Mouse (Mus musculus) adrenal gland, postnatal 36 days (tissue): ENCODE results near the gene Fut8. TPM values are rescaled to one million over a fixed set of nuclear protein-coding genes. Genes with fewer than 3 reads are reported as not detected.

ENCODE experiments used
- DNase-seq, 2 experiments: peaks; one replicate each; pipeline ENCODE4 v3.0.0; 2021; ENCODE audit warnings: mixed read lengths in 1 of 2
- long read RNA-seq, 2 experiments: library from polyadenylated mRNA; stranded (forward); transcript quantifications; one replicate each; pipeline ENCODE4 v2.0.0; 2021; ENCODE audit warnings: borderline sequencing depth in 2 of 2
- total RNA-seq, 2 experiments: library from RNA; stranded (reverse); gene quantifications; 2 replicates each; pipeline ENCODE4 v1.2.3; 2021

Fut8 gene
- total RNA-seq, result 10 to 100 TPM; 39.2 to 43.0 TPM
- long read RNA-seq, experiment 1, transcript Fut8-201 (12 exons, 3,358 nt), result major isoform, 5 of 12 reads
- long read RNA-seq, experiment 1, partial matches to known transcripts, result 1 of 12 reads
- long read RNA-seq, experiment 1, other reads (novel, unspliced or antisense), result 4 of 12 reads
- long read RNA-seq, experiment 2, partial matches to known transcripts, result 1 of 10 reads
- long read RNA-seq, experiment 2, other reads (novel, unspliced or antisense), result 4 of 10 reads

- peak; percentile 95 for DNase-seq
Measured at GRCm38 (mm10) chr12:77237950-77238530, at the start of gene Fut8. Gene Fut8 (plus strand): TSS chr12:77238125.

DNA sequence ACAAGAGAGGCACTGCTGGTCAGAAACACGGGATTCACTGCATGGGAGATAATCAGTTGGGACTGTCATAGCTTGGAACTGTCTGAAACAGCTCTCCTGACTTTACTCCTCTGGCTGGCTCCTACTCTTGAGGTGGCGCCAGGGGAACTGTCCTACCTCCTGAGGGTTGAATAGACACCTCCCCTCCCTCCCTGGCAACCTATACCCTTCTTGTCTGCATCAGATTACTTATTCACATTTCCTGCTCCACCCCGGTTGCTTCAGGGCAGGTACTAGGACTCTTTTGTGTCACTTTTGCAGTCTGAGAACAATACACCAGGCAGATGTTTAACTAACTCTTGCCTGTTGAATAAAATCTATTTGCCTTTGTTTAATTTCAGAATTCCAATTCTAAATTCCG is 48.8 kb upstream of the Fut8 start:
- no peak for DNase-seq

- no peak for DNase-seq
Measured at GRCm38 (mm10) chr12:77189933-77190446, 47.9 kb upstream of the Fut8 start.

GRCm38 (mm10) chr12:77191478-77192271 is 46.2 kb upstream of the Fut8 start:
- DNase-seq, result no peak

DNA sequence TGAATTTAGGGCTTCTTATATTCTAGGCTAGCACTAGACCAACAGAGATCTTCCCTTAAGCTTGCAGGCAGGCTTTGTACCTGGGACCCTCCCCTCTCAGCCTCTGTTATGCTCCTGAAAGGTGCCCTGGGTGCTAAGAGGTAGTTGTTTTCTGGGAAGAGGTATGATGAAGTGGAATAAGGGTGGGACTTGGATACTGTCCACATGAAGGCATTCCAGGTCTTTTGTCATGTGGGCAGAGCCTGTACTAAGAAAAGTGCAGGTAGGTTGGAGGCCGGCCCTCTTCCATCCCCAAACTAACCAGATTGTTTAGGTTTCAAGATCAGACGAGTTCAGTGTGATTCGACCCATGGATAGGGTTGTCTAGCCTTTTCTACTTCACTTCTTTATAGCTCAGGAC is 45.2 kb upstream of the Fut8 start:
- no peak for DNase-seq

- DNase-seq, result no peak
Measured at GRCm38 (mm10) chr12:77193225-77193716, 44.7 kb upstream of the Fut8 start.

DNA sequence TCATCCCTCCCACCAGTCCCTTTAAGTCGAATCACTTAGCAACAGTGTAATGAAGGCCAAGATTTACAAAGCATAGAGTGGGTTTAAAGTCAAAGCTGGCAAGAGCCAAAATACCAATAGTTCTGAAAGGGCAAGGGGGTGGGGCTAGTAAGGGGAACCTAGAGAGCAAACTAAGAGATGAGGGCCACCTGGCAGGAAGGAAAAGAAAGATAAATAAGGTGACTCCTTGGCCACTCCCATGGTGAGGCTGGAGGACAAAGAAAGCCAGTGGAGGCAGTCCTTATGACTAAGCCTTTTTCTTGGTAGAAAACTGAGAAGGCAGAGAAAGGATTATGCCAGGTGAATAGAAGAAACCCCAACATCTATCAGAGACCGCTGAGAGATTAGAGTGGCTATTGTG is 42.9 kb upstream of the Fut8 start:
- no peak for DNase-seq

DNA sequence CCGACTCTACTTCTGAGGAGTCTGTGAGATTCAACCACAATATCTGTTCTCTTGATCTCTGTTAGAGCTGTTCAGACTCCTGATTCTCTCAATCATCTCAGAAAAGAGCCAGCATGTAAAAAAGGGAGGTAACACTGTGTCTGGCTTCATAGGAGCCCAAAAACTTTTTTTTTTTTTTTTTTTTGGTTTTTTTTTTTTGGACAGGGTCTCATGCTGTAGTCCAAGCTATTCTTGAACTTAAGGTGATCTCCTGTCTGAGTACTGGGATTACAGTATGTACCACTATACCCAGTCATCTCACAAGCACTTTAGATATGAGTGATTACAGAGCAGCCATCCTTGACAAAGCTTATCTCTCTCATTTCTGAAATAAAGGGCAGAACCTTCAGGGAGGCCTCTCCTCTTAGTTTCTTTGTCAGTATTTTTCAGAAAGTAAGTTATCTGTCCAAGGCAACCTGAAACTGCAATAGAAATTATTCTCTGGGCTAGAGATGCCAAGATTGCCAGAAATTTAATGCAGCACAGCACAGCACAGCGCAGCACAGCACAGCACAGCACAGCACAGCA is 41.3 kb upstream of the Fut8 start:
- DNase-seq, result no peak

DNA sequence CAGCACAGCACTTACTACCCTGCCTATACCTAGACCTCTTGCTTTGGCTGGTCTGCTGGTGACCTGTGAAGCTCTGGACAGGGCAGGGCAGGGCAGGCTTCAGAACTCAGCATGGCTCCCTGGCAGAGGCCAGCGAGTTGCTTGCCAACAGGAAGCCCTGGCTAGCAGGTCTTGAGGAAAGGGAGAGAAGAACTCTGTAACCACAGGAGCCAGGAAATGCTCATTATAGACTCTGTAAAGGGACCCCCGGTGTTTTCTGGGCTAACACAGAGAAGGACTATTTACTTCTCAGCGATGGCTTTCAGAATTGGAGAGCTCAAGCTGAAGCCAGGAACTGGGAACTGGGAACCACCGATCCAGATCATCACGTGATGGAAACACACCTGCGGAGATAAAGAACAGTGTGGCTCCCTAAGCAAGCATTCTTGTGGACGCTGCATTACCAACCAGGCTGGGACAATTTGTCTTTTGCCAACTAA is 40.8 kb upstream of the Fut8 start:
- DNase-seq, result peak in 1 of 2 experiments; percentile 27

DNA sequence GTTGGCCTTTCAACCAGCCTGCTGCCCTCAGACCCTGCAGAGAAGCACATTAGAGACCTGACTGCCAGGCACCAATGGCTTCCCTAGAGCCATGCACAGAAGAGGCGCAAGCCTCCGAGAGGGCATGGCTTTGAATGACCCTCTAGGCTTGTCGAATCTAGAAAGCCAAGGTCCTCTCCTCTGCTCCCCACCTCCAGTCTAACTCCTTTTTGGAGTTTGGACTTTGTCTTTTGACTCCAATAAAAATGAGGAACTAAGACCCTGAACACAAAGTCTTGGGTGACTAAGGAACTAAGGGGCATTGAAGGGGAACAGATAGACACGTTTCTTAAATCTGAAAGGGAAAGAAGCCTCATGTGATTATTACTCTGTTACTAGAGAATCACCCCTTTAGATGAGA is 39.7 kb upstream of the Fut8 start:
- DNase-seq, result no peak

DNA sequence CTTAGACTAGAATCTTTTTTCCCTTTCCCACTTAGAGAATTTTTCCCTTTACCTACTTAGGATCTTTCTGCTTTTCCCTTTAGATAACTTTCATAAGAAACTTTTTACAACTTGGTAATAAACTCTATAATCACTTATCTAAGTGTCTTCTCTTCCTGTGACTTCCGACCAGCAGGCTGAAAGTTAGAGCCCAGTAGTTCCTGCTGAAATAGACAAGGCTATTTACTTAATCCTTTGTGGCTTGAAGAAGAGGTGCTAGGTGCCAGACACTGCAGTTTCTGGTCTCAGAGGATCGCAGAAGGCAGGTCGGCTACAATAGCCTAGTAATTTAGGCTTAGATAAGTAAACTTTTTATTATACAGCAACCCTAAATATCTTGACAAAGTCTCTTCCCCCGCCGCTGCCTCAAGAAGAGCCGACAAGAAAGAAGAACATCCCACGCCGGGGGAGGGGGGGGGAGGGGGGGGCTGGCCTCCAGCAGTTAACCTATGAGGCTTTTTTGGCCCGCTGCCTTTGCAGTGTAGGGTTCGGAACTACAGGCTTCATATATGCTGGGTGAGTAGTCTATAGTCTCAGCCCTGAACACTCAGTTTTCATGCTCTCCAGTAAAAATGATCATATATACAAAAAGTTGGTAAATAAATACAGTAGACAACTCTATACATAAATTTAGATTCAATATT is 36.3 kb upstream of the Fut8 start:
- no peak for DNase-seq

DNA sequence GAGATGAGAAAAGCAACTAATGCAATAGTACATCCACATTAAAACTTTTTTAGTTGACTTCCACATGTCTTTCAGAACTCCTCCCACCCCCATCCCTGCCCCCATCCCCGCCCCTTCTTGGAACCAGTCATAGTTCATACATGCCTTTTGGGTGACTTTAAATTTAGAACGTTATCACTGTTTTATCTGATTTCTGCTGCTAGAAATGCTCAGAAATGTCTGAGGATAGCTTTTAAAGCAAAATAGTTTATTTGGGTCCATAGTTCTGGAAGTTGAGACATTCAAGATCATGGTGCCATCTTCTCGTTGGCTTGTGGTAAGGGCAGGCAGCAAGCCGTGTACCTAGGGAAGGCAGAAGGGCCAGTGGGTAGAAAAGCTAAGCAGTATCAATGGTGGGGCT is 34.8 kb upstream of the Fut8 start:
- DNase-seq, result no peak

GRCm38 (mm10) chr12:77206852-77207251 is 31.1 kb upstream of the Fut8 start:
- peak; percentile 55 to 60 for DNase-seq

DNA sequence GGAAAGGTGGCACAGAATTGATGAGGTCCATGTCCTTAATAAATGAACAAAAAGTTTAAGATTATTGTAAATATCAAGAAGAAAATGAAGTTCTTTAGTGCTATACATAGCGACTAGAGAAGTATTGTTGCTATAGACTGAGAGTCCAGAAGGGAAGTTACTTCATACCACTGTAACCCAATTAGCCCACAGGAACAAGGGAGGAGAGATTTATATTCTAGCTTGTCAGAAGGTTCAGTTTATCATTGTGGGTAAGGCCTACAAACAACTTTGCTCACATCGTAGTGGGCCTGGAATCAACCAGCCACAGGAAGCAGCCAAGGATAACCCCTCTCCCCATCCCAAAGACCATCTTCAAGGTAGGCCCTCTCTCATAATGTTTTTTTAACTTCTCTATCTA is 29.9 kb upstream of the Fut8 start:
- DNase-seq, result no peak

DNA sequence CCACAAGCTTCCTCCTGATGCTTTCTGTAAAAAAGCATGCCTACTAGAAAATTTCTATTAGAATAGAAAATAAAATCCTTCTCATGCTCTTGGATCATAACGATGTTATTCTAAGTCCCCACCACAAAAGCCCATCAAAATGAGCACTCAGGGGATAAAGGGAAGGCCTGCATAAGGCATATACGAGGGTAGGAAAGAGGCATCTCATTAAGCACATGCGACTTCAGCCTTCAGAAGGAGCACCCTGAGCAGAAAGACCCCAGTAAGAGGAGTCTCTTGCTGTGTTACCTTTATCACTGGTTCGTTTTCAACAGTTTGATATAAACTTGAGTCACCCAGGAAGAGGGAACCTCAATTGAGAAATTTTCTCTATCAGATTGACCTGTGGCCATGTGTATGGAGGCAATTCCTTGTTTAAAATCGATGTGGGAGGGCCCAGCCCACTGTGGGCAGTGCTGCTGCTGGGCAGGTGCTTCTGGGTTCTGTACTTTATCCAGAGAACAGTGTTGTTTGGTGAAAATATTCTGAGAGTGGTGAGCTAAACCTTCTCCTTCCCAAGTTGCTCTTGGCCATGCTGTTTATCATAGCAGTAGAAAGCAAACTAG is 29.2 kb upstream of the Fut8 start:
- no peak for DNase-seq

DNA sequence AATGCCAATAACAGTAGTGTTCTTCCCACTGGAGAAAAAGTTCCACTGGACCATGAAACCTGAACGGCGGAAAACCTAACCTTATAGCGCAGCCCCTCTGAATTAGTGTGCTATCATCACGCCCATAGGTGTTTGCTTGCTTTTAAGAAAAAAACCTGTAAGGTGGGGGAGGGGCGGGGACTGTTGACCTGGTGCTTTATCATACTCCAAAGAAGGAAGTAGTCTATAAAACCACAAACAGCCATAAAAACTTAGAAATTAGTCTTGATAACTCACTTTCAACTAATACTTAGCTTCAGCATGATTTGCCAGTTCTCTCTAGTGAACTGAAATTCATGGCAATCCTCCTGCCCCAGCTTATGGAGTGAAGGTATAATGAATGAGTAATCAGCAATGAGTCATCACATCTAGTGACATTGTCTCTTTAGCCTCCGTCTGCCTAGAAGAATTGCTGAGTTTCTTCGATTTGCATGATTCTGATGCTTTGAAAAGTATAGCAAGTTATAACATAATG is 26.2 kb upstream of the Fut8 start:
- no peak for DNase-seq

DNA sequence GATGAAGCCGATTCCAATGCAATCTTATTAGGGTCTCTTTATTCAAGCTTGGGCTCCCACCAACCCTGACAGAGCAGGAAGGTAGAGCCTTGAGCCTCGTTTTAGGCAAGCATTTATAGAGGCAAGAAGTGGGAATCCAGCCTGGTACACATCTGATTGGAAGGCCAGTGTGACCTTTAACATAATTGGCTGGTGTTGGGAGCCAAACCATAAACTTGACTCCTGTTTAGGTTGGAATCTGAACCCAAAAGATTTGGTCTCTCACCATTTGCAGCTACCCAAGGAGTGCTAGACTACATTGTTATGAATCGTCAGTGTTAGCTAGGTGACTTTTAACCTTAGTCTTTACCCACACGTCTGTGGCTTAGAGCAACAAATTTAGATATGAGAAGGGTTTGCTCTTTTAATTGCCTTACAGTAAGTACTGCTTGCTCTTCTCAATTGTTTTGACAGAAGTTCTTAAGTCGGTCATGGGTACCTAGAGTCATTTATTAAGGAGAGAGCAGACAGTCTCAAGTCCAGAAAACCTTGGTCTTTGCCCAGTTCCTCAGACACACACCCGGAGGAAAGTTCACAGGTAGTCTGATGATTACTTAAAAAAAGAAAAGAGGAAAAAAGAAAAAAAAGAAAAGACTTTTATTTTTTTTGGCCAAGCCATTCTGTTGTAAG is 23.9 kb upstream of the Fut8 start:
- DNase-seq, result no peak

DNA sequence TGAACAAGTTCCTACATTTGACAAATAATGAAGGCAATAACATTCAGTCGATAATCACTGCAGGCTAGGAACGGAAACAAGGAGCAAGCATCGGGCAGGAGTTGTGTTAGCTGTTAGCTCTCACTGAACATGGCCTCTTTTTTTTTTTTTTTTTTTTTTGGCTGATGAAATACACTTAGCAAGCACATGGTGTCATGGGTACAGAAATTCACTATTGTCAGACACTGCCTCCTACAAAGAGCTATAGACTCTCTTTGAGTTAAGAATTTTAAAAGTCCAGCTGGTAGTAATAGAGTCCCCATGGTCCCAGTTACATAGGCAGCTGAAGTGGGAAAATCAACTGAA is 23.4 kb upstream of the Fut8 start:
- DNase-seq, result no peak

GRCm38 (mm10) chr12:77216511-77217192 is 21.3 kb upstream of the Fut8 start:
- DNase-seq, result peak; percentile 28 to 31

DNA sequence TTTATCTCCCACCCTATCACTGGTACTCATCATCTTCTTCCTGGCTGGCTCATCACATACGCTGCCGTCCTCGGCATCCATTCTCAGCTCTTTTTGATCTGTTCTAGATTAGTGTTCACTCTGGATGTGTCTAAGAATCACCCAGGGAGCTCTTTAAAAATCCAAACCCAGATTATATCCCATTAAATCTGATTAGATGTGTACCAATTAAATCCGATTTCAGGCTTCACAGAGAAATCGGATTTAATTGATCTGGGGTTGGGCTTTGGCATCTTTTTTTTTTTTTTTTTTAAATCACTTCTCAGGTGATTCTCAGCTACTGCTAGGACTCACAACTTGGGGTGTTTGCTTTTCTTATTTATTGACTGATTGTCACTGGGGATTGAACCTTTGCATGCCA is 17.3 kb upstream of the Fut8 start:
- DNase-seq, result no peak
